Mouse (Mus musculus) cerebellum, adult 9-11 months (tissue): ENCODE results near the gene Gm6588.
"Not testable (repeated sequence)": the region's sequence is repeated elsewhere in the genome, so short reads cannot be mapped to it uniquely, and the experiment has no call there.

Experiments used
- DNase-seq: peaks from one replicate; pipeline ENCODE4 v3.0.0; 2022

Gm6588 gene

GRCm38 (mm10) chr5:112448747-112449440 lies at the start of gene Gm6588:
TSS of gene Gm6588 (plus strand) at chr5:112449426.
- no peak for DNase-seq

- DNase-seq, result no peak
These were observed 46.8 kb upstream of the Gm6588 start for GRCm38 (mm10) chr5:112402437-112402836.

GRCm38 (mm10) chr5:112406017-112406416 lies 43.2 kb upstream of the Gm6588 start:
- DNase-seq, result no peak

- no peak for DNase-seq
These were observed 40.0 kb upstream of the Gm6588 start for GRCm38 (mm10) chr5:112409274-112409673.

GRCm38 (mm10) chr5:112411072-112411471 lies 38.2 kb upstream of the Gm6588 start:
- DNase-seq, result no peak

- no peak for DNase-seq
These were observed 37.5 kb upstream of the Gm6588 start for GRCm38 (mm10) chr5:112411514-112412335.

GRCm38 (mm10) chr5:112412781-112413180 lies 36.4 kb upstream of the Gm6588 start:
- not testable (repeated sequence) for DNase-seq

GRCm38 (mm10) chr5:112416673-112417072 lies 32.6 kb upstream of the Gm6588 start:
- DNase-seq, result no peak

- peak; percentile 54 for DNase-seq
These were observed 31.2 kb upstream of the Gm6588 start for GRCm38 (mm10) chr5:112418023-112418422.

GRCm38 (mm10) chr5:112419535-112419934 lies 29.7 kb upstream of the Gm6588 start:
- no peak for DNase-seq

GRCm38 (mm10) chr5:112426635-112427034 lies 22.6 kb upstream of the Gm6588 start:
- DNase-seq, result no peak

- peak; percentile 57 for DNase-seq
These were observed 21.9 kb upstream of the Gm6588 start for GRCm38 (mm10) chr5:112427283-112427682.

GRCm38 (mm10) chr5:112428944-112429343 lies 20.3 kb upstream of the Gm6588 start:
- peak; percentile 75 for DNase-seq

- DNase-seq, result no peak
These were observed 18.0 kb upstream of the Gm6588 start for GRCm38 (mm10) chr5:112431120-112431775.

GRCm38 (mm10) chr5:112432033-112432432 lies 17.2 kb upstream of the Gm6588 start:
- no peak for DNase-seq

- DNase-seq, result peak; percentile 76
These were observed 16.2 kb upstream of the Gm6588 start for GRCm38 (mm10) chr5:112433004-112433403.

GRCm38 (mm10) chr5:112438535-112438934 lies 10.7 kb upstream of the Gm6588 start:
- no peak for DNase-seq

GRCm38 (mm10) chr5:112453088-112453487 lies 3.9 kb downstream of the Gm6588 start:
- no peak for DNase-seq

- no peak for DNase-seq
These were observed 5.8 kb downstream of the Gm6588 start for GRCm38 (mm10) chr5:112454966-112455555.

- DNase-seq, result peak; percentile 85
These were observed 10.7 kb downstream of the Gm6588 start for GRCm38 (mm10) chr5:112459903-112460302.

GRCm38 (mm10) chr5:112466331-112466730 lies 17.1 kb downstream of the Gm6588 start:
- DNase-seq, result no peak

GRCm38 (mm10) chr5:112468986-112469581 lies 19.9 kb downstream of the Gm6588 start:
- DNase-seq, result no peak

GRCm38 (mm10) chr5:112470144-112470543 lies 20.9 kb downstream of the Gm6588 start:
- peak; percentile 83 for DNase-seq
